Mouse (Mus musculus): Measurements from ENCODE around the gene Sh3pxd2a. TPM values are rescaled to one million over a fixed set of nuclear protein-coding genes. Genes with fewer than 3 reads are reported as not detected.

The Sh3pxd2a gene
- polyA plus RNA-seq, 1 experiment from 2014 or later, result 6.9 TPM

GRCm38 (mm10) chr19:47314076-47314941, 149.9 kb downstream of the Sh3pxd2a start:
- H3K27ac ChIP-seq (ENCODE audit: low read depth, low read length), result peak overlapping the region; percentile 70
- H3K4me1 ChIP-seq (replicated peaks; ENCODE audit: control insufficient read depth, insufficient read depth, low read length), result peaks cover 15% of the 10 kb centered on the region; the same call in 1 of the 2 replicates
- peak overlapping the region; percentile 32 for H3K4me3 ChIP-seq (ENCODE audit: low read depth, low read length)
- no peaks in the 10 kb centered on the region for H3K36me3 ChIP-seq (ENCODE audit: control insufficient read depth, insufficient read depth, low read length)
- 2% methylated on average over 48 of the region's 49 CpGs for WGBS
- peak; percentile 70 for ATAC-seq (ENCODE audit: low FRiP score)
- DNase-seq (ENCODE audit: low spot score), result peak; percentile 67
- H3K4me2 ChIP-seq (replicated peaks; ENCODE audit: low read depth, low read length), result peak overlapping the region; percentile 61
- peak overlapping the region; percentile 68 for H3K9ac ChIP-seq (ENCODE audit: low read depth, low read length)
- H3K27me3 ChIP-seq (ENCODE audit: control insufficient read depth, insufficient read depth, low read length), result no peaks in the 10 kb centered on the region
- no peaks in the 10 kb centered on the region for H3K9me3 ChIP-seq (ENCODE audit: control insufficient read depth, low read length)

- H3K4me2 ChIP-seq (replicated peaks; ENCODE audit: low read depth, low read length), result peak overlapping the region; percentile 61
- H3K9ac ChIP-seq (ENCODE audit: low read depth, low read length), result peak overlapping the region; percentile 68
- DNase-seq (ENCODE audit: low spot score) (peak; percentile 56), ATAC-seq (ENCODE audit: low FRiP score) (no peak)
- H3K27ac ChIP-seq (ENCODE audit: low read depth, low read length), result peak overlapping the region; percentile 70; the same call in 1 of the 2 replicates
- H3K9me3 ChIP-seq (ENCODE audit: control insufficient read depth, low read length), result no peaks in the 10 kb centered on the region
- peak overlapping the region; percentile 32 for H3K4me3 ChIP-seq (ENCODE audit: low read depth, low read length)
- 11% methylated on average over 11 of the region's 11 CpGs for WGBS
- H3K36me3 ChIP-seq (ENCODE audit: control insufficient read depth, insufficient read depth, low read length), result no peaks in the 10 kb centered on the region
- H3K4me1 ChIP-seq (replicated peaks; ENCODE audit: control insufficient read depth, insufficient read depth, low read length), result peaks cover 15% of the 10 kb centered on the region; the same call in 1 of the 2 replicates
- H3K27me3 ChIP-seq (ENCODE audit: control insufficient read depth, insufficient read depth, low read length), result no peaks in the 10 kb centered on the region
Measured at GRCm38 (mm10) chr19:47313387-47314075, 150.7 kb downstream of the Sh3pxd2a start.

GRCm38 (mm10) chr19:47311162-47311561, 153.0 kb downstream of the Sh3pxd2a start:
- H3K4me2 ChIP-seq (replicated peaks; ENCODE audit: low read depth, low read length), result no peak overlapping the region
- H3K27me3 ChIP-seq (ENCODE audit: control insufficient read depth, insufficient read depth, low read length), result no peaks in the 10 kb centered on the region
- ATAC-seq (ENCODE audit: low FRiP score) (no peak), DNase-seq (ENCODE audit: low spot score) (no peak)
- WGBS, result 76% methylated on average over 4 of the region's 4 CpGs
- no peaks in the 10 kb centered on the region for H3K9me3 ChIP-seq (ENCODE audit: control insufficient read depth, low read length)
- no peak overlapping the region for H3K4me3 ChIP-seq (ENCODE audit: low read depth, low read length)
- H3K36me3 ChIP-seq (ENCODE audit: control insufficient read depth, insufficient read depth, low read length), result no peaks in the 10 kb centered on the region
- no peak overlapping the region for H3K27ac ChIP-seq (ENCODE audit: low read depth, low read length)
- H3K4me1 ChIP-seq (replicated peaks; ENCODE audit: control insufficient read depth, insufficient read depth, low read length), result peaks cover 11% of the 10 kb centered on the region; the same call in 1 of the 2 replicates
- no peak overlapping the region for H3K9ac ChIP-seq (ENCODE audit: low read depth, low read length)

- no peak for DNase-seq (ENCODE audit: low spot score)
- ATAC-seq (ENCODE audit: low FRiP score), result no peak
- no peaks in the 10 kb centered on the region for H3K36me3 ChIP-seq (ENCODE audit: control insufficient read depth, insufficient read depth, low read length)
- H3K27me3 ChIP-seq (ENCODE audit: control insufficient read depth, insufficient read depth, low read length), result no peaks in the 10 kb centered on the region
- peaks cover 5% of the 10 kb centered on the region; the same call in 1 of the 2 replicates for H3K4me1 ChIP-seq (replicated peaks; ENCODE audit: control insufficient read depth, insufficient read depth, low read length)
- 96% methylated on average over 12 of the region's 12 CpGs for WGBS
- no peak overlapping the region for H3K4me2 ChIP-seq (replicated peaks; ENCODE audit: low read depth, low read length)
- no peak overlapping the region for H3K9ac ChIP-seq (ENCODE audit: low read depth, low read length)
- H3K9me3 ChIP-seq (ENCODE audit: control insufficient read depth, low read length), result no peaks in the 10 kb centered on the region
- H3K4me3 ChIP-seq (ENCODE audit: low read depth, low read length), result no peak overlapping the region
- H3K27ac ChIP-seq (ENCODE audit: low read depth, low read length), result no peak overlapping the region
Measured at GRCm38 (mm10) chr19:47309824-47310223, 154.4 kb downstream of the Sh3pxd2a start.

GRCm38 (mm10) chr19:47306917-47307315, 157.3 kb downstream of the Sh3pxd2a start:
- no peak for ATAC-seq (ENCODE audit: low FRiP score)
- no peaks in the 10 kb centered on the region for H3K27me3 ChIP-seq (ENCODE audit: control insufficient read depth, insufficient read depth, low read length)
- H3K9me3 ChIP-seq (ENCODE audit: control insufficient read depth, low read length), result no peaks in the 10 kb centered on the region
- peaks cover 11% of the 10 kb centered on the region for H3K4me1 ChIP-seq (replicated peaks; ENCODE audit: control insufficient read depth, insufficient read depth, low read length)
- no peak overlapping the region for H3K27ac ChIP-seq (ENCODE audit: low read depth, low read length)
- no peak for DNase-seq (ENCODE audit: low spot score)
- H3K4me2 ChIP-seq (replicated peaks; ENCODE audit: low read depth, low read length), result no peak overlapping the region
- no peak overlapping the region for H3K4me3 ChIP-seq (ENCODE audit: low read depth, low read length)
- WGBS, result 93% methylated on average over 8 of the region's 8 CpGs
- no peaks in the 10 kb centered on the region for H3K36me3 ChIP-seq (ENCODE audit: control insufficient read depth, insufficient read depth, low read length)
- no peak overlapping the region for H3K9ac ChIP-seq (ENCODE audit: low read depth, low read length)

DNA sequence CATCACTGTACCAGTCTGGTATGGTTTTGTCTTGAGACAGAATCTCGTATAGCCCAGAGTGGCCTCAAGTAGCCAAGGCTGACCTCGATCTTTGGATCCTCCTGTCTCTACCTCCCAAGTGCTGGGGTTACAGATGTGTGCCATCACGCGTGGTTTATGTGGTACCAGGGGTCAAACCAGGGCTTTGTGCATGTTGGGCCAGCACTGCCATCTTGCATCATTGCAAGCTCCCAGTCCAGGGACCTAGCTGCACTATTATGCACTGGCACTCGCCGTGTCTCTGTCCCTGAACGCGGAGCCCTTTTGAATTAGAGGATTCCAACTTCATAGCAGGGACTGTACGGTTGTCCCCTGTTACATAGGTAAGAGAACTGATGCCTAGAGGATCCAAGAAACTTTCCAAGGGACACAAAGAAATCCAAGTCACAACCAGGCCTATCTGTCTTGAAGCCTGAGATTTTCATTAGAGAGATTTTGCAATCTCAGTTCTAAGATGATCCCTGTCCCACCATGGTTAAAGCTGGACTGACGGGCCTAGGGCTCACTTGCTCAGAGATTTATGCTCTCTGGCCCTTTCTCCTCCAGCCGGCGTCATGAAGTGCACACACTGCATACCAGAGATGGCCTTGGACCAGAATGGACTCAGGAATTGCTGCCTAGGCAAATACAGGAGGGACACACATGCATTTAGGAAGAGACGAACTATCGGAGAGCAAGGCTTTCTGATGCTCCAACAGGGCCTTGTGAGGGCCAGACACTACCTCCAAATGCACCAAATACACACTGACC, 157.9 kb downstream of the Sh3pxd2a start:
- no peak overlapping the region for H3K4me3 ChIP-seq (ENCODE audit: low read depth, low read length)
- no peak overlapping the region for H3K27ac ChIP-seq (ENCODE audit: low read depth, low read length)
- peaks cover 15% of the 10 kb centered on the region for H3K4me1 ChIP-seq (replicated peaks; ENCODE audit: control insufficient read depth, insufficient read depth, low read length)
- H3K9me3 ChIP-seq (ENCODE audit: control insufficient read depth, low read length), result no peaks in the 10 kb centered on the region
- no peak overlapping the region for H3K9ac ChIP-seq (ENCODE audit: low read depth, low read length)
- no peak for ATAC-seq (ENCODE audit: low FRiP score)
- H3K4me2 ChIP-seq (replicated peaks; ENCODE audit: low read depth, low read length), result no peak overlapping the region
- no peaks in the 10 kb centered on the region for H3K27me3 ChIP-seq (ENCODE audit: control insufficient read depth, insufficient read depth, low read length)
- 93% methylated on average over 14 of the region's 14 CpGs for WGBS
- no peaks in the 10 kb centered on the region for H3K36me3 ChIP-seq (ENCODE audit: control insufficient read depth, insufficient read depth, low read length)
- no peak for DNase-seq (ENCODE audit: low spot score)

- H3K36me3 ChIP-seq (ENCODE audit: control insufficient read depth, insufficient read depth, low read length), result no peaks in the 10 kb centered on the region
- H3K27me3 ChIP-seq (ENCODE audit: control insufficient read depth, insufficient read depth, low read length), result no peaks in the 10 kb centered on the region
- DNase-seq (ENCODE audit: low spot score) (no peak), ATAC-seq (ENCODE audit: low FRiP score) (no peak)
- no peak overlapping the region for H3K27ac ChIP-seq (ENCODE audit: low read depth, low read length)
- no peak overlapping the region for H3K9ac ChIP-seq (ENCODE audit: low read depth, low read length)
- no peak overlapping the region for H3K4me2 ChIP-seq (replicated peaks; ENCODE audit: low read depth, low read length)
- H3K4me1 ChIP-seq (replicated peaks; ENCODE audit: control insufficient read depth, insufficient read depth, low read length), result peaks cover 16% of the 10 kb centered on the region
- no peaks in the 10 kb centered on the region for H3K9me3 ChIP-seq (ENCODE audit: control insufficient read depth, low read length)
- 95% methylated on average over 10 of the region's 10 CpGs for WGBS
- no peak overlapping the region for H3K4me3 ChIP-seq (ENCODE audit: low read depth, low read length)
Measured at GRCm38 (mm10) chr19:47305401-47305800, 158.8 kb downstream of the Sh3pxd2a start.

DNA sequence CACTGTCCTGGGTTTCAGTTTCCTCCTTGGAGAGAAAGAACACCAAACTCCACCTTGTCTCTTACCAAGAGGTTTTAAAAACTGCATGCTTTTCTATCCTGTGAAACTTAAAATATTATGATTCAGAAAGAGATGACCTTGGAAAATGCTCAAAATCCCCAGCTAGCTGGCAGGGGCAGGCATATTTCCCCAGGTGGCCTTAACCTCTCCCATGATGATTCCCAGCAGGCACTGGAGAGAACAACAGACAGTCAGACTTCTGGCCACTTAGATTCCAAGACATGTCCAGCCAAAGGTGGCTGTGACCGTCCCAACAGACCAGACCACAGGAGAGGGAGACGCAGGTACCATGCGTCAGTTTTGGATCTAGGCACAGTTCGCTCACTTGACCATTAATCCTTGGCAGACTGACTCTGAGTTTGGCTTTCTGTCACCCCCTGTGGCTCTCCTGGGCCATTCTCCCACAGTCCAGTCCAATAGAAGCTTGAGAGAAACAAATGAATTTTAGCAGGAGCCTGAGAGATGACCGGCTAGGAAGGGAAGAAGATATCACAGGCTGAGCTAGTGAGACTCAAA, 159.9 kb downstream of the Sh3pxd2a start:
- 89% methylated on average over 5 of the region's 5 CpGs for WGBS
- Histone ChIP-seq H3K4me2 (replicated peaks; ENCODE audit: low read depth, low read length) (no peak overlapping the region), H3K9ac (ENCODE audit: low read depth, low read length) (no peak overlapping the region), H3K4me3 (ENCODE audit: low read depth, low read length) (no peak overlapping the region), H3K36me3 (ENCODE audit: control insufficient read depth, insufficient read depth, low read length) (no peaks in the 10 kb centered on the region), H3K27me3 (ENCODE audit: control insufficient read depth, insufficient read depth, low read length) (no peaks in the 10 kb centered on the region), H3K4me1 (replicated peaks; ENCODE audit: control insufficient read depth, insufficient read depth, low read length) (peaks cover 16% of the 10 kb centered on the region), H3K27ac (ENCODE audit: low read depth, low read length) (no peak overlapping the region), H3K9me3 (ENCODE audit: control insufficient read depth, low read length) (no peaks in the 10 kb centered on the region)
- ATAC-seq (ENCODE audit: low FRiP score) (no peak), DNase-seq (ENCODE audit: low spot score) (no peak)

Measured in hindbrain, embryonic 11.5 days (tissue).